Mouse (Mus musculus) liver, embryonic 12.5 days (tissue): ENCODE data around the gene Fam83g. TPM values are rescaled to one million over a fixed set of nuclear protein-coding genes. Genes with fewer than 3 reads are reported as not detected.
A peak's percentile ranks its signal among the peaks of the same experiment; 100 is the strongest.

ENCODE experiments used
- ATAC-seq: fragments of 200-750 bp; cut with Nextera tagmentation; 2 replicates; pipeline ENCODE4 v1.8.0; 2017; ENCODE audit warnings: moderate number of reproducible peaks, mild to moderate bottlenecking, moderate library complexity
- H3K27ac ChIP-seq: fragments of 300-500 bp; sonication (generic); 2 replicates; pipeline ENCODE4 v1.5.1; 2016; ENCODE audit warnings: mild to moderate bottlenecking
- H3K27me3 ChIP-seq: fragments of 300-500 bp; sonication (generic); replicated peaks from 2 replicates; pipeline ENCODE4 v1.6.1; 2016; ENCODE audit warnings: mild to moderate bottlenecking, moderate library complexity
- H3K36me3 ChIP-seq: fragments of 300-500 bp; sonication (generic); 2 replicates; pipeline ENCODE4 v1.6.1; 2016; ENCODE audit warnings: mild to moderate bottlenecking, moderate library complexity
- H3K4me1 ChIP-seq: fragments of 300-500 bp; sonication (generic); 2 replicates; pipeline ENCODE4 v1.6.1; 2016
- H3K4me2 ChIP-seq: fragments of 300-500 bp; sonication (generic); 2 replicates; pipeline ENCODE4 v1.6.1; 2016; ENCODE audit warnings: mild to moderate bottlenecking, moderate library complexity
- H3K4me3 ChIP-seq: fragments of 300-500 bp; sonication (generic); 2 replicates; pipeline ENCODE4 v1.5.1; 2016; ENCODE audit warnings: mild to moderate bottlenecking, moderate library complexity
- H3K9ac ChIP-seq: fragments of 300-500 bp; sonication (generic); 2 replicates; pipeline ENCODE4 v1.6.1; 2016; ENCODE audit warnings: mild to moderate bottlenecking, moderate library complexity
- H3K9me3 ChIP-seq: fragments of 300-500 bp; sonication (generic); replicated peaks from 2 replicates; pipeline ENCODE4 v1.6.1; 2016; ENCODE audit warnings: mild to moderate bottlenecking, moderate library complexity
- WGBS: fragments of 180-500 bp; shearing (Covaris S2); methylation state at CpG from one replicate; pipeline ENCODE4 v1.1.7; 2016; ENCODE audit not compliant: insufficient replicate concordance; 5-methylcytosine and 5-hydroxymethylcytosine counted together
- polyA plus RNA-seq: library from polyadenylated mRNA; unstranded; fragments of >200 nt; fragmentation: Nextera tagmentation; extraction: Ambion mirVana; gene quantifications from 2 replicates; pipeline ENCODE4 v1.2.1, GENCODE M21; 2016

Gene Fam83g
- polyA plus RNA-seq, 1 experiment from 2014 or later = 8.2 TPM

DNA sequence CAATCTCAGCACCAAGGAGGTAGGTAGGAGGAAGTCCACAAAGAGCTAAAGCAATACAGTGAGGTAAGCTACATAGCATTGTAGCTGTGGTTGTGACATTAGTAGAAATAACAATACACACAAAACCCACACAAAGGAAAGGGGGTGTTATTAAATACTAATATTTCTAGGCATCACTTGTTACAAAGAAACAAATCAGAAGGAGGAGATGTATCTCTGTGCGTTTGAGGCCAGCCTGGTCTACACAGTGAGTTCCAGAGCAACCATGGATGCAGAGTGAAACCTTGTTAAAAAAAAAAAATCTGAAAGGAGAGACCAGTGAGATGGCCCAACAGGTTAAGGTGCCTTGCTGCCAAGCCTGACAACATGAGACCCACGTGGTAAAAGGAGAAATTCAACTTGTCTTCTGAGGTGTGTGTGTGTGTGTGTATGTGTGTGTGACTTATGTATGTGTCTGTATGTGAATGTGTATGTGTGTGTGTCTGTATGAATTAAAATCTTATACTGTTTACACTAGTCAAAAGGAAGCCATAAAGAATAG is 37.3 kb upstream of the Fam83g start:
- Histone ChIP-seq H3K36me3 (no peaks in the 10 kb centered on the region), H3K9me3 (no peaks in the 10 kb centered on the region), H3K27ac (no peak overlapping the region), H3K4me2 (no peak overlapping the region), H3K27me3 (peaks cover 25% of the 10 kb centered on the region), H3K9ac (no peak overlapping the region), H3K4me1 (no peaks in the 10 kb centered on the region), H3K4me3 (no peak overlapping the region)
- 37% methylated on average over 2 of the region's 2 CpGs for WGBS
- no peak for ATAC-seq

GRCm38 (mm10) chr11:61647110-61647910 is 36.6 kb upstream of the Fam83g start:
- ATAC-seq = no peak
- Histone ChIP-seq H3K4me1 (no peaks in the 10 kb centered on the region), H3K36me3 (no peaks in the 10 kb centered on the region), H3K9ac (no peak overlapping the region), H3K4me2 (no peak overlapping the region), H3K27me3 (peaks cover 25% of the 10 kb centered on the region), H3K9me3 (no peaks in the 10 kb centered on the region), H3K27ac (no peak overlapping the region), H3K4me3 (no peak overlapping the region)
- WGBS = 47% methylated on average over 10 of the region's 10 CpGs

- H3K9me3 ChIP-seq = no peaks in the 10 kb centered on the region
- no peaks in the 10 kb centered on the region for H3K36me3 ChIP-seq
- no peak overlapping the region for H3K9ac ChIP-seq
- WGBS = 41% methylated on average over 6 of the region's 6 CpGs
- peaks cover 25% of the 10 kb centered on the region for H3K27me3 ChIP-seq
- H3K4me2 ChIP-seq = no peak overlapping the region
- ATAC-seq = no peak
- H3K4me3 ChIP-seq = no peak overlapping the region
- no peaks in the 10 kb centered on the region for H3K4me1 ChIP-seq
- H3K27ac ChIP-seq = no peak overlapping the region
Measured at GRCm38 (mm10) chr11:61647956-61648748, 35.7 kb upstream of the Fam83g start.

GRCm38 (mm10) chr11:61648749-61649115 is 35.2 kb upstream of the Fam83g start:
- peaks cover 25% of the 10 kb centered on the region for H3K27me3 ChIP-seq
- H3K9ac ChIP-seq = no peak overlapping the region
- H3K27ac ChIP-seq = no peak overlapping the region
- H3K4me2 ChIP-seq = no peak overlapping the region
- no peak for ATAC-seq
- WGBS = 49% methylated on average over 7 of the region's 7 CpGs
- H3K9me3 ChIP-seq = no peaks in the 10 kb centered on the region
- no peaks in the 10 kb centered on the region for H3K36me3 ChIP-seq
- no peak overlapping the region for H3K4me3 ChIP-seq
- H3K4me1 ChIP-seq = no peaks in the 10 kb centered on the region

DNA sequence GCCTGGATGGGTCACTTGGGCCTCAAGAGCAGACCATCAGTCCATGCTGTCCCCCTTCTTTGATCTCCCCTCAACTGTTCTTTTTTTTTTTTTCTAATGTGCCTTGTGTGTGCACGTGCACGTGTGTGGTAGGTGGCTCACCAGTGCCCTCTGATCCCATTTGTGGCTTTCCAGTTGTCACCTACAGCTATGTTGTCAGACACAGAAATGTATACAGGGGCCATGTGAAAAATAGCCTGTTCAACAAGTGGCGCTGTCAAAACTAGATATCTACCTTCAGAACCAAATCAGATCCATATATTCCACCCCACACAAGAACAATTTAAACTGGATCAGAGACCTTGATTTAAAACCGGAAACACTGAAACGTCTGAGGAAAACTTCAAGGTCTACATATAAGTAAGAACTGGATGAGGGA is 34.7 kb upstream of the Fam83g start:
- H3K27ac ChIP-seq = no peak overlapping the region
- no peaks in the 10 kb centered on the region for H3K4me1 ChIP-seq
- 77% methylated on average over 5 of the region's 5 CpGs for WGBS
- ATAC-seq = no peak
- no peaks in the 10 kb centered on the region for H3K9me3 ChIP-seq
- H3K36me3 ChIP-seq = no peaks in the 10 kb centered on the region
- no peak overlapping the region for H3K4me2 ChIP-seq
- H3K4me3 ChIP-seq = no peak overlapping the region
- H3K9ac ChIP-seq = no peak overlapping the region
- H3K27me3 ChIP-seq = peaks cover 25% of the 10 kb centered on the region

DNA sequence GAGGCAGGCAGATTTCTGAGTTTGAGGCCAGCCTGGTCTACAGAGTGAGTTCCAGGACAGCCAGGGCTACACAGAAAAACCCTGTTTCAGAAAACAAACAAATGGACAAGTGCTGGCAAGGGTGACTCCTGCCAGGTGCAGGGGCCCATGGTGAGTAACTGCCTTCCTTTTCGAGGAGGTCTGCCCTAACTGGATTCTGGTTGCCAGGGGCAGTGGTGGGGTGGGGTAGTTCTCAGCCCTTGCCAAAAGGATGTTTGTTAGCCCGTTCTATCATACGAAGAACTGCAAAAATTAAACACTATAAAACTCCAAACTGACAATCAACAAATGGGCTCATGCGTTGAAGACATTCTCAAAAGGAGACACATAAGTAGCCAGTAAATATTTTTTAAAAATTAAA is 34.3 kb upstream of the Fam83g start:
- Histone ChIP-seq H3K4me1 (no peaks in the 10 kb centered on the region), H3K9me3 (no peaks in the 10 kb centered on the region), H3K27ac (no peak overlapping the region), H3K4me2 (no peak overlapping the region), H3K27me3 (peaks cover 25% of the 10 kb centered on the region), H3K4me3 (no peak overlapping the region), H3K36me3 (no peaks in the 10 kb centered on the region), H3K9ac (no peak overlapping the region)
- no peak for ATAC-seq
- 70% methylated on average over 4 of the region's 4 CpGs for WGBS

DNA sequence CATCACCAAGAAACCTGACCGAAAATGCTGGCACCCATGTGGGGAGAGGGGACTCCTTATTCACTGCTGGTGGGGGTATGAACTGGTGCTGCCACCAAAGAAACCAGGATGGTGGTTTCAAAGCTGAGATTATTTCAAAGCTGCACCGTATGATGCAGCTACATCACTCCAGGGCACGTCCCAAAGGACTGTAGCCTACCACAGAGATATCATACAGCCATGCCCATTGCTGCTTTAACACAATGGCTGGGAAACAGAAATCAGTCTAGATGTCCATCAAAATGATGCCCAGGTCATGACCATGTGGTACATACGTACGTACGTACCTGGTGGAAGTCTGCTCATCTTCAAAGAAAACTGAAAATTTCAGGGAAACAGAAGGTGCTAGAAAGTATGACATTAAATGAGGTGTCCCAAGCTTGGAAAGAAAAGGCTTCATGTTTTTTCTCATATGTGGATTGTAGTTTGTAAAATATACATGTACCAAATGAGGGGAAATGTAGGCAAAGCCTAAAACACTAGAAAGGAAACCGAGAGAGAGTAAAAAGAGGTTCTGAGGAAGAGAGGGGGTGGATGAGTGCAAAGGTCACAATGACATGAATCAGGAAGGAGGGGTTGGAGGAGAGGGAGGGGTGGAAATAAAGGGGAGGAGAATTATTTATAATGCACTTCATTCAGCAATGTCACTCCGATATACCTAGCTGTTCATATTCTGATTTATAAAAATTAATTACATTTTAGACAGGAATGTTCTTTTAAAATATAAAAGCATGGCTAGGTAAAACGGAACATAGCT is 33.2 kb upstream of the Fam83g start:
- Histone ChIP-seq H3K4me1 (no peaks in the 10 kb centered on the region), H3K9ac (no peak overlapping the region), H3K9me3 (no peaks in the 10 kb centered on the region), H3K27me3 (peaks cover 20% of the 10 kb centered on the region), H3K4me3 (no peak overlapping the region), H3K27ac (no peak overlapping the region), H3K4me2 (no peak overlapping the region), H3K36me3 (no peaks in the 10 kb centered on the region)
- ATAC-seq = no peak
- WGBS = 72% methylated on average over 9 of the region's 9 CpGs

- WGBS = 67% methylated on average over 5 of the region's 5 CpGs
- no peak overlapping the region for H3K4me2 ChIP-seq
- no peak overlapping the region for H3K4me3 ChIP-seq
- no peaks in the 10 kb centered on the region for H3K36me3 ChIP-seq
- H3K9ac ChIP-seq = no peak overlapping the region
- no peaks in the 10 kb centered on the region for H3K4me1 ChIP-seq
- peaks cover 13% of the 10 kb centered on the region; the same call in 1 of the 2 replicates for H3K27me3 ChIP-seq
- H3K9me3 ChIP-seq = no peaks in the 10 kb centered on the region
- no peak overlapping the region for H3K27ac ChIP-seq
- ATAC-seq = no peak
Measured at GRCm38 (mm10) chr11:61652216-61652615, 31.7 kb upstream of the Fam83g start.

GRCm38 (mm10) chr11:61652686-61653447 is 31.0 kb upstream of the Fam83g start, which contains the start of gene Grap:
Gene Grap (plus strand): TSS chr11:61653265.
- no peaks in the 10 kb centered on the region for H3K9me3 ChIP-seq
- H3K4me1 ChIP-seq = no peaks in the 10 kb centered on the region
- H3K36me3 ChIP-seq = no peaks in the 10 kb centered on the region
- H3K27me3 ChIP-seq = peaks cover 6% of the 10 kb centered on the region; the same call in 1 of the 2 replicates
- H3K9ac ChIP-seq = no peak within 1 kb of the TSS
- H3K4me2 ChIP-seq = peak within 1 kb of the TSS; percentile 23
- no peak for ATAC-seq
- H3K4me3 ChIP-seq = peak within 1 kb of the TSS; percentile 33
- WGBS = 21% methylated on average over 10 of the region's 10 CpGs
- no peak within 1 kb of the TSS for H3K27ac ChIP-seq

DNA sequence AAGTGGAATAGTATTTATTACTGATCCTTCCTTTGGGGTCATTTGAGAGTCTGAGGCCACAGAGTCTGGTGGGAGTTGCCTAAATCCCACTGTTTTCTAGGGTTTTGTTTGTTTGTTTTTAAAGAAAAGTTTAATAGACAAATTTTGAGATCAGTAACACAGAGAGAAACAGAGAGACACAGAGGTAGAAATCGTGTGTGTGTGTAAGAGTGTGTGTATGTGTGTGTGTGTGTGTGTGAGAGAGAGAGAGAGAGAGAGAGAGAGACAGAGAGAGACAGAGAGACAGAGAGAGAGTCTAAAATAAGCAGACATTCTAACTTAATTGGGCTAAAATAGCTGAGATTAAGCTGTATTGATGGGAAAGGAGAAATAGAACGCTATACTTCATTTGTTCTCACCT is 30.3 kb upstream of the Fam83g start:
- no peak for ATAC-seq

DNA sequence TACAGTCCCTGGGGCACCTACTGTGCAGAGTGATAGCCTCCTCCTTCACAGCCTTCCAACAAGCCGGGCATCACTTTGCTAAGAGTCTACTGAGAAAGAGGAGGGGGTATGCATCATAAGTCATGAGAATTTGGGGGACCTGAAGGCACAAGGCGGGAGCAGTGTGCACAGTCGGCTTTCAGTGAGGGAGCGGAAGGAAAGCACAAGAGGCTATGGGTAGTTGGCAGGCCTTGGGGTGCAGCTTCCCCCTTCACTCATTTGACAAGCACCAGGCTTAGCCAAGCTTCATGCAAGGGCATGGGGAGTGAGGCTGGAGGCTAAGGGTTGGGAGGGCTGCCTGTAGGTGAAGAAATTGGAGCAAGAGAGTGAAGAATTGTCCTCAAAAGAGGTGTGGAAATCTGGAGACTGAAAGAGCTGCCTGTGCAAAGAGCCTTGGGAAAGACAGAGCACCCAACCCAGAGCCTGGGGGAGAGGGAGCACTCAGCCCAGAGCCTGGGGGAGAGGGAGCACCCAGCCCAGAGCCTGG is 29.0 kb upstream of the Fam83g start:
- Histone ChIP-seq H3K36me3 (no peaks in the 10 kb centered on the region), H3K27me3 (no peaks in the 10 kb centered on the region), H3K9me3 (no peaks in the 10 kb centered on the region), H3K9ac (0 out of 2 replicates have a peak overlapping the region, but pooled peaks have one; percentile 5), H3K27ac (no peak overlapping the region), H3K4me3 (no peak overlapping the region), H3K4me1 (no peaks in the 10 kb centered on the region), H3K4me2 (no peak overlapping the region)
- ATAC-seq = no peak
- WGBS = 72% methylated on average over 4 of the region's 4 CpGs

More for the DNA sequence above, 30.3 kb upstream of the Fam83g start:
- H3K4me3 ChIP-seq = peak overlapping the region; percentile 33
- no peaks in the 10 kb centered on the region for H3K27me3 ChIP-seq
- H3K4me2 ChIP-seq = peak overlapping the region; percentile 23
- no peaks in the 10 kb centered on the region for H3K9me3 ChIP-seq
- no peaks in the 10 kb centered on the region for H3K36me3 ChIP-seq
- no peaks in the 10 kb centered on the region for H3K4me1 ChIP-seq
- 46% methylated on average over 2 of the region's 2 CpGs for WGBS
- no peak overlapping the region for H3K27ac ChIP-seq
- no peak overlapping the region for H3K9ac ChIP-seq
